Mouse (Mus musculus) gonadal fat pad, adult 2 months (tissue): ENCODE results near the gene Fst. TPM values are rescaled to one million over a fixed set of nuclear protein-coding genes. Genes with fewer than 3 reads are reported as not detected.

Source experiments
- DNase-seq: peaks from one replicate; pipeline ENCODE4 v3.0.0-alpha.2; 2012; ENCODE audit warnings: low read depth
- polyA plus RNA-seq: library from polyadenylated mRNA; depleted of rRNA; stranded (reverse); fragments of >200 nt; gene quantifications from 2 replicates; pipeline ENCODE4 v1.2.3, GENCODE M21; 2012; rRNA removed

The Fst gene
- 3.3 and 4.5 TPM in 2 replicates for polyA plus RNA-seq

- DNase-seq = no peak
These were observed at the start of gene Fst for GRCm38 (mm10) chr13:114458886-114459700. TSS of gene Fst (minus strand) at chr13:114458951.

GRCm38 (mm10) chr13:114493826-114494225 is 35.1 kb upstream of the Fst start:
- DNase-seq = no peak

- DNase-seq = no peak
These were observed 29.4 kb upstream of the Fst start for GRCm38 (mm10) chr13:114488178-114488577.

- no peak for DNase-seq
These were observed 19.6 kb upstream of the Fst start for GRCm38 (mm10) chr13:114478329-114478728.

- DNase-seq = no peak
These were observed 11.2 kb upstream of the Fst start for GRCm38 (mm10) chr13:114469945-114470344.

- no peak for DNase-seq
These were observed 7.6 kb upstream of the Fst start for GRCm38 (mm10) chr13:114466269-114466919.

GRCm38 (mm10) chr13:114465387-114465786 is 6.6 kb upstream of the Fst start:
- DNase-seq = no peak

GRCm38 (mm10) chr13:114464824-114465223 is 6.1 kb upstream of the Fst start:
- DNase-seq = no peak

- no peak for DNase-seq
These were observed 4.0 kb upstream of the Fst start for GRCm38 (mm10) chr13:114462548-114463408.

GRCm38 (mm10) chr13:114460306-114460892 is 1.6 kb upstream of the Fst start:
- no peak for DNase-seq

- DNase-seq = no peak
These were observed 980 bp upstream of the Fst start for GRCm38 (mm10) chr13:114459701-114460160.

- DNase-seq = no peak
These were observed 363 bp downstream of the Fst start for GRCm38 (mm10) chr13:114458291-114458885.

GRCm38 (mm10) chr13:114457567-114458120 is 1.1 kb downstream of the Fst start:
- DNase-seq = no peak

- DNase-seq = no peak
These were observed 1.8 kb downstream of the Fst start for GRCm38 (mm10) chr13:114456766-114457566.

- DNase-seq = no peak
These were observed 2.5 kb downstream of the Fst start for GRCm38 (mm10) chr13:114456224-114456623.

- no peak for DNase-seq
These were observed 3.0 kb downstream of the Fst start for GRCm38 (mm10) chr13:114455788-114456187.

- DNase-seq = no peak
These were observed 11.5 kb downstream of the Fst start for GRCm38 (mm10) chr13:114447213-114447612.

- DNase-seq = no peak
These were observed 26.3 kb downstream of the Fst start for GRCm38 (mm10) chr13:114432491-114432890.

GRCm38 (mm10) chr13:114425230-114425629 is 33.5 kb downstream of the Fst start:
- DNase-seq = no peak

GRCm38 (mm10) chr13:114420235-114420634 is 38.5 kb downstream of the Fst start:
- no peak for DNase-seq
